Mouse (Mus musculus): Measurements from ENCODE around the gene Nrxn2.

Gene Nrxn2

DNA sequence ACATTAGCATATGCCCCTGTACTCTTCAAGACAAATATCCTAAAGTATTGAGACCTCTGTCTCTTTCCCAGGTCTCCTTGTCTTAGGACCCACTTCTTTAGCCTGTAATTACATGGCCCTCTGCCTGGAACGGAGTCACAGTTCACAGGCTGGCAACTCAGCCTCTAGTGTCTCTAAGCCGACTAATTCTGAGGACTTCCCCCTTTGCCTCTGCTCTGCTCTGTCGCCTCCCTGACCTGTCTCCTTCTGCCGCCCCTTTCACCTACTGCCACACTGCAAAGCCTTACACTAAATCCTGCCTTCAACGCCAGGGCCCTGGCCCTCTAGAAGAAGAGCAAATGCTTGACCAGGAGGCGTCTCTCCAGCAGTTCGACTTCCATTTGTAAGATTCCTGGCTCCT is 125.0 kb downstream of the Nrxn2 start:
- peak; percentile 5 to 12 for DNase-seq

DNA sequence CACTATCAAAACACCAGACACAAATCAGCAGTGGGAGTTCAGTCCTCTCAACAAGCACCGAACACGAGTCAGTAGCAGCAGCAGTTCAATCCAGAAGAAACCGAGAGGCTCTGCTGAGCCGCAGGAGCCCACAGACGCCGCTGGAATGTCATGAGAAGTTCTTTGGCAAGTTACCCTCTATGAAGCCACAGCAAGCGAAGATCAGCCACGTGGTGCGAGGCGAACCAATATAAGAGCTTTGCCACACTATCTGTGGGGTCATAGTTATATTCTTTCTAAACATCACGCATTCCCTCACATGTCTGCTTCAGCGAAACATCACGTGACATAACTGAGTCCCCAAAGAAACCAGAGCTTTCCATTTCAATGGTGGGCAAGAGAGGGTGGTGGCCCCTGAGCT is 126.2 kb downstream of the Nrxn2 start:
- peak in 1 of 2 experiments; percentile 7 for DNase-seq

GRCm38 (mm10) chr19:6545481-6545880 is 127.0 kb downstream of the Nrxn2 start:
- peak in 1 of 2 experiments; percentile 5 for DNase-seq

GRCm38 (mm10) chr19:6546096-6546495 is 127.6 kb downstream of the Nrxn2 start:
- peak; percentile 92 to 93 for DNase-seq

GRCm38 (mm10) chr19:6547801-6548200 is 129.3 kb downstream of the Nrxn2 start:
- DNase-seq = peak; percentile 6 to 21

DNA sequence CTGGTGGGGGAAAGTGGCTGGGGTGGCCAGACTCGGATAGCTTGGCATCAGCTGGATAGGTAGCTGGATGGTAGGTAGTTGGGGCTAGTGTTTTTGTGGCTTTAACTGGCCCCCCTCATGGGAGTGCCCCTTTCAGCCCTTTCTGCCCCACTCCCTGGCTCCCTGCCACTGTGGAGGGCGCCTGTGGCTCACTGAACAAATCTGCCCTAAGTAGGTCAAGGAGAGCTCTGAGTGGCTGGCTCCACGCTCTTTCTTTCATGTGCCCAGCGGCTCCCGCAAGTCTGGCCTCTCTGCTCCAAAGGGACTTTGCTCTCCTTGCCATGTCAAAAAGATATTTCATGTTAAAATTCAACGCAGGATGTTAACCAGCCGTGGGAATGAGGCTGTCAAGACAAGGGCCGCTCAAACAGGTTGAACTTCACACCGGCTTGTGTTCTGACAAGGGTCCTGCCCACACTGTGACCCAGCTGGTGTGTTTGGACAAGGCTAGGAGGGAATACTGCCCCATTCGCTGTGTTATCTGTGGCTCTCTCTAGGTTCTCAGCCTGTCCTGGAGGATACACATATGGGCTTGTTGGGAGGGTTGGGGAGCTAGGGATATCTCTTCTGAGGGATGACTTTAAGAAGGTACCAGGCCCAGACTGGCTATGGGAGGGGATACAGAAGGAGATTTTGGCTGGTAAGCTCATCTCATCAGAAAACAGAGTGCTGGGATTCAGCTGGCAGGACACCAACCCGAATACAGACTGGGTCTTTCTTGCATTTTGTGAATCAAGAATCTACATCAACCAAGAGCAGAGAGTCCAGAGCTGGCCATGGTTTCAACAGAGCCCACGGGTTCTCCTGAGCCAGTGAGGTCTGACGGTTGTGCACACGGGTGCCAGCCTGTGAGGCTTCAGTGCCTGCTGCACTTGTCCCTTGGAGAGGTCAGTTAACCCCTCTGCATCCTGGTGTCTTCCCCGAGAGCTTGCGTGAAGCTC is 130.2 kb downstream of the Nrxn2 start:
- DNase-seq = peak; percentile 58 to 59

- peak; percentile 90 to 91 for DNase-seq
These were observed 131.0 kb downstream of the Nrxn2 start for GRCm38 (mm10) chr19:6549566-6549965.

- no peak for DNase-seq
These were observed 132.7 kb downstream of the Nrxn2 start for GRCm38 (mm10) chr19:6551215-6551614.

GRCm38 (mm10) chr19:6552302-6553028 is 133.9 kb downstream of the Nrxn2 start:
- DNase-seq = peak; percentile 70 to 78

- DNase-seq = peak in 1 of 2 experiments; percentile 3
These were observed 134.6 kb downstream of the Nrxn2 start for GRCm38 (mm10) chr19:6553174-6553573.

- peak in 1 of 2 experiments; percentile 3 for DNase-seq
These were observed 135.5 kb downstream of the Nrxn2 start for GRCm38 (mm10) chr19:6553819-6554582.

DNA sequence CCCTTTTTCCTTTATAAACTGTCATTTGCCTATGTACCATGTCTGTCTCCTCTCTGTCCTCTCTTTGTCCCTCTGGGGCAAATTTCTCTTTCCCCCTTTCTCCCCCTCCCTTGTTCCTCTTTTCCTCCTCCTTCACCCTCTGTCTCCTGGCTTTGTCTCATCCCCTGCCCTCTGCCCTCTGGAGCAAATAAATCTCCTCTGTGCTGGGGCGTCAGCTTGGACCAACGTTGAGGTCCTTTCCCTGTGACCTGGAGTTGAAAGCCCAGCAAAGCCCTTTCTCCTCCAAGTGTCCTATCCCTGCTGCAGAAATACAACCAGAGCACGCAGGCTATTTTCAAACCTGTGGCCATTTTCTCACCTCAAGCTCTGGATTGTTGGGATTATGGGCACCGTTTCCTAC is 141.0 kb downstream of the Nrxn2 start:
- no peak for DNase-seq

DNA sequence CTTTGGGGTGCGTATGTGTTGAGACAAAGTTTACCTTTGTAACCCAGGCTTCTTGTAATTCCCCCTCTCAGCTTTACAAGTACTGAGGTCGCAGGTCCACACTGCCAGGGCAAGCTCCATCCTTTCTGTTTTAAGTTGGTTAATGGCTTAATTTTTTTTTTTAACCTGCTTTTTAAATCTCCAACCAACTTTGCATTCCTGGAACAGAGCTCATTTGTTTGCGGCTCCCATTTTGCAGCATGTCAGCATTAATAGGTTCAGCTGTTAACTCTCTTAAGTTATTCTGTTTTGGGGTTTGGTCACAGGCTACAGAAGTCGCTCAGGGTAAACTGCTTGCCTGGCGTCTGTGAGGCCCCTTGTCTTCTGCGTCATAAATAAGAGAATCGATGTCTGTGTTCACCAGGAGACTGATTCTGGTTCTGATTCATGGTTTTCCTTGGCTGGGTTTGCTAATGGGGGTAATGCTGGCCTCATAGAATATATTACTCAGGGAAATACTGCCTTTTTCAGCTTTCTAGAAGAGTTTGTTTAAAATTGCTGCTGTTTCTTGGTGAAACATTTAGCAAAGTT is 141.8 kb downstream of the Nrxn2 start:
- DNase-seq = no peak

DNA sequence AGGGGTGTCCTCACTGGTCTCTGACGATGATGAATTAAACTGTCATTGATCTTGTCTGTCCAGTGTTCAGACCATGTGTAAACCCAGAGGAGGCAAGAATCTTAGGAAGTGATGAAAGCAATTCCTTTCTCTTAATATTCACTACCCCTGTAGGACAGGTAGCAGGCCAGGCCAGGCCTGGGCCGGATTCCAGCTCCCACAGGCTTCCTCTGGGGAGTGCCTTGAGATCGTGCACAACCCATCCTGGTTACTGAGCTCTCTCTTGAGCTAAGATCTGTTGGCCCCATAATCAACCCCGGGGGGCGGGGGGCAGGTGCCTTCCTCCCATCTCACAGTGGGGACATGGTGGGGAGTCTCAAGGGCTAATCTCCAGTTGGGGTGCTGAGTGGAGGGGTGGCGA is 146.6 kb downstream of the Nrxn2 start:
- no peak for DNase-seq

DNA sequence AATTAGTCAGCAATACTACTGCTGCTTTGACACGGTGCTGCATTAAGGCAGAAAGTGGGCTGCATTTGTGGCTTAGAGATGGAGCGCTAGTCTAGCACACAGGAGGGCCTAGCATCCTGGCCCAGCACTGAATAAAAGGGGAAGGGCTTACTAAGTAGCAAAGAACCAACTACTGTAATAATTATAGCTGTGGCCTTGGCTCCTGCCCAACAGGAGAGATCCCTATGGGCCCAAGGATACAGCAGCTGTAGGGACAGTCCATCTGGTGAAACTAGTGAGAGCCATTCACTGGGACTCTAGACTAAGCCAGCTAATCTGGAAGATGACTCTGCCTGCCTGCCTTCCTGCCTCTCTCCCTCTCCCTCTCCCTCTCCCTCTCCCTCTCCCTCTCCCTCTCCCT is 147.9 kb downstream of the Nrxn2 start:
- DNase-seq = no peak

DNA sequence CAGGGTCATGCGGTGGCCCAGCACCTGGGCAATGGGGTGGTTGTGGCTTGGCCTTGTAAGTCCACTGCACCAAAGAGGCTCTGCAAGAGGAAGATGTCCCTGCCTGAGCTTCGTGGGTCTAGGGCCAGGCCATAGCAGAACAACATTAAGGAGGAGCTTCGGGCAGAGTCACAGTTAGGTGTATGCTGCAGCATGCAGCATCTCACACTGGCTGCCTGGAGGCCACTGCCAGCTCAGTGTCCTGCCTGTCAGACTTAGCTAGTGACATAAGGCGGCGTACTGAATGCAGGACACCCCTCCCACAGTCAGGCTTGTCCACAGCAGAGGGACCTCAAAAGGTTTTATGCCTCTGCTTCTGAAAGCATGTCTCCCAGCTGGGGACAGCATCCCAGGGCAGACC is 150.5 kb downstream of the Nrxn2 start:
- peak; percentile 28 to 34 for DNase-seq

DNA sequence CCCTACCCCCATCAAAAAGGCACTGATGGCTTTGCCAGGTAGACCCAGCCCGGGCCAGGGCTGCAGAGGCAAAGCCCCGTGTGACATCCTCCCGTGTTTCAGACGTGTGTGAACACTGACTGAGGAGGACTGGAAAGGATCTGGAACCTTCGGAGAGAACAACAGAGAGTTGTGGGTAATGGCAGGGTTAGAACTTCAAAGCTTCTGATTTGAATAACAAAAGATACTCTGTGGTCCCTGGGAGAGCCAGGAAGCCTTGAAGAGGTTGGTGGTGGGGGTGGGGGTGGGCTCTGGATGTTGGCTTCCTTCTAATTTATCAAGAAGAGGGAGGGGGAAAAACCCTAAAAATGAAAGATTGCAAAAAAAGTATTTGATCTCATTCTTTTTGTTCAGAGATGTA is 151.0 kb downstream of the Nrxn2 start:
- DNase-seq = no peak

GRCm38 (mm10) chr19:6571476-6571875 is 152.9 kb downstream of the Nrxn2 start:
- DNase-seq = peak in 1 of 2 experiments; percentile 59

GRCm38 (mm10) chr19:6572001-6572400 is 153.5 kb downstream of the Nrxn2 start:
- peak; percentile 92 to 93 for DNase-seq
